Mouse (Mus musculus) kidney, adult 18-20 months (tissue): ENCODE measurements at regions not wholly inside any gene's neighbourhood (a gene's known extent, or its start where the extent isn't known, plus 50 kb on each side); places are given as distances from the start of the nearest gene placed in this dataset.
A peak's percentile ranks its signal among the peaks of the same experiment; 100 is the strongest.

Experiments
- DNase-seq: peaks from one replicate; pipeline ENCODE4 v3.0.0; 2021

DNA sequence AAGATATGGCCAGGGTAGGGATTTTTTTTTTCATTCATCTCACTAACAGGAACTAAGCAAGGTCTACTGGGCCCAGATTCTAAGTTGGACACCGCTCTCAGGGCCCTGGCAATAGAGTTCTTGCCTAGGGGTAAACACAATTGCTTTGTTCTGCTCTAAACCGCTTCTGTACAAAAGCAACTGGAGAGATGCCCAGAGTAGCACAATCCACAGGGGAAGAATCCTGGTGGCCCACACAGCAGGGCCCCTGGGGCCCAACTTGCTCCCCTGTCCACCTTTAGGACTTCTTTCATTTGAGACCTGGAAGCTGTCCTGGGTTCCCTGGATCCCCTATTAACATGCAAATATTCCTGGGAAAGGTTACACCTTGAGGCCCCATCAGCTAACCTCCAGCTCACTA lies 639.4 kb downstream of the Insc start:
- DNase-seq: peak; percentile 13

DNA sequence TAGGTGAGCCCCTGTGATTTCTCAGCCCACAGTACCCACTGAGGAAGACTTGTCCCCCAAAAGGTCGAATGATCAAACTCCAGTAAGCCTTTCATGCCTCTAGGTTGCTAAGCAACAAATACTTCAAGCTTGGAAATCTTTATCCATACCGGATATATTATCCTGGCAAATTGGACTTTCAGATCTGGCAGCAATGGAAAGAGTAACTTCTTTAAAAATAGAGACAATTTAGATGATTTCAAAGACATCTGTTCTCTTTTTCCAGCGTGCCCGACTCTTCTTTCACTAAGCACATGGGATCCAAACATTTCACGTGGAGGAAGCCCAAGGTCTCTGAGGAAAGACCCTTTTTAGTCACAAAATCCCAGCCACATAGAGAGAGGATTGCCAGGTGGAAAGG lies 645.4 kb downstream of the Insc start:
- DNase-seq: no peak

DNA sequence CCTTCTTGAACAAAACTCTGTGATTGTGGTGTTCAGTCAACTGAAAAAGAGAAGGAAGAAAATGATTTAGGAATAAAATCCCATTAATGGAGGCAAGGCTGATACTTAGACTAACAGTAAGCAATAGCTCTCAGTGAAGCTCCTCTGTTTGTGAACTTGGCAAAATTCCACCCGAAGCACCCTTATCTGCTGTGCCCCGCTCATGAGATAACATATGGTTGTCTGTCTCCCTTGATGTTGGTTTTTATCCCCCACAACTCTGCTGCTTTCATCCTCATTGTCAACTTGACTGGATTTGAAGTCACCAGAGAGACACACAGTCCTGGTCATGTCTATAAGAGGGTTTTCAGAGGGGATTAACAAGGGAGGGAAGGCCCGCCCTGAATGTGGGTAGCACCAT lies 646.1 kb downstream of the Sox6 start:
- no peak for DNase-seq

DNA sequence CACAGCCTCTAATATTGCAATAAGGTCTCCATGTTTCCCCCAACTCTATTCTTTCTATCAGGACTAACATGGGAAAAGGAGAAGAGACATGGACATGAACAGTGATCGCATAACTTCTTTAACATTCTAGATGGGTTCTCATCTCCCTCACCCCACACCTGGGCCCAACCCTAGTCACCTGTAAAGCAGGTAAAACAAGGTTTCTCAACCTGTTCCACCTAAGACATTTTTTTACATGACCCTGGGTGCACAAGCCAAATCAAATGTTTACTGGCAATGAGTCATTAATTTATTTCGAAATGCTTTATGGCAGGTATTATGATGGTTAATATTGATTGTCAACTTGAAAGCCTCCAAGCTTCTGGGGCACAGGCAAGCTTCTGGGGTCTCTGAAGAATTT lies 640.4 kb downstream of the Sox6 start:
- DNase-seq: no peak

DNA sequence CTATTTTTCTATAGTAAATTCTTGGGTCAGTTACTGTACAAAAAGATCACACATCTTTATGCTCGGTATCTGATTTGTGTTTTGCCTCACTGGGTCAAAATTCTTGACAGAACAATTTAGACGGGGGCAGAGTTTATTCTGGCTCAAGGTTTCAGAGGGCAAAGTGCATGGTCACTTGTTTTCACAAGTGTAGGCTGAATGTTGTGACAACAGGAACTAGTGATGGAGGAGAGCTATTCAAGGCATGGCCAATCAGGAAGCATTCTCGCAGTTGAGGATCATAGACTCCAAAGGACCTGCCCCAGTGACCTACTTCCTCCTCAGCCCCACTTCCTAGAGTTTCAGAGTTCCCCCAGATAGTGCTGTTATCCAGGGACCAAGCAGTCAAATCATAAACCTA lies 639.1 kb downstream of the Sox6 start:
- DNase-seq: no peak

DNA sequence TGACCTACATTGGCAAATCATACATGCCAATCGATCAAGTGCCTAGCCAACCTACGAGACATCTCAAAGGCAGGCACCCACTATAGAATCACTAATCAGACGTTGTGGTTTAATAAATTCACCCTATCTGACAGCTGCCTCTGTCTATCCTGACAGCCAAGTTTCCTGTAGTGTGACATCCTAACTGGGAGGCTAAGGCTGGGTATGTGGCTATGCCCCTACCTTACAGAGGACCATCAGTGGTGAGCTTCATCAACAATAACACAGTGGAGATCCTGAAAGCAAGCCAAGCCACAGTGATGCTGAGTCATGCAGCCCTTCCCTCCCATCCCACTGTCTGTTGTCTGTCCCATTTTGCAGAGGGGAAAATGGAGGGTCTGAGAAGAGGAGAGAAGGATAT lies 630.7 kb downstream of the Sox6 start:
- no peak for DNase-seq

DNA sequence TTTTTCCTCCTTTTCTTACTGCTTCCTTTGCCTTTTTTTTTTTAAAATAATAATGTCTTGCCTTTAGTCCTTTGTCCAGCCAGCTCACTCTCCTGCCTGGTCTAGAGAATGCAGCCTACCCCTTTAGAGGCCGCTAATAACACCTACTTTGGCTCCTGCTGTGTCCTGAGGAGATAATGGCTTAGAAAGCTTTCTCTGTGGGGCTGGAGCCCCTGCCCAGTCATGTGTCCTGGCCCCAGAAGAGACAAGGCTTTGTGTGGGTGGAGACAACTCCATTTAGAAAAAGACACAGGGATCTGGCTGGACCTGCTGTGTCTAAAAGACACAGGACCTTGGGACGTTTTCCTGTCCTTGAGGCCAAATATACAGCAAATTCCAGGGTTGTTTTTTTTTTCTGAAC lies 629.7 kb downstream of the Sox6 start:
- DNase-seq: no peak

DNA sequence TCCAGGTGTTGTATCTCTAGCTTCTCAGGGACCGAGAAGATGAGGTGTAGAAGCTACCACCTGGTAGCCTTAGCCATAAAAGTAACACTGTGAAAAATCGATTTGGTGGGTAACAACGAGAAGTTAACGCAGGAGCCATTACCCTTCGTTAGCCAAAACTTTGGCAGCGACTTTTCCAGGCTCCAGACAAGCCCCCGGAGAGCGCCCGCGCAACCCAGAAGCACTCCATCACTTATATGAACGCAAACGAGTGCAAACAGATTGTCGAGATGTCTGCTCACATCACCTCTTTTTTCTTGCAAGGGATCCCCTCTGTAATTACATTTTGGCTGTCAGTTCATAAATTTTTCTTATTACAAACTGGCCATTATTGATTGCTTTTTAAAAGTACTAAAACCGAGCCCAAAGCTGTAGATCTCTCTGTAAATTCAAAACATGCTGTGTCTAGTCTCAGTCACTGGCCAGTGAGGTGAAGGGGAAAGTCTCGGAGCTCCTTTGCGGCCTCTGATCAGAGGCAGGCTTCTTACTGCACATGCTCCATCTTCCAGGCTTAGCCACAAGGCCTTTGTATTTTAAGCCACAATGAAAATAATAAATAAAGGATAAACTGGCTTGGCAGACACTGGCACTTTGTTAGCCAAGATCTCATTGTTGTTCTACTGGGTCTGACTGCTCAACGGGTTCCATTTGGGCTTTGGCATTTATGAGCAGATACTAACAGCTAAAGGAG lies 627.9 kb downstream of the Sox6 start:
- no peak for DNase-seq

DNA sequence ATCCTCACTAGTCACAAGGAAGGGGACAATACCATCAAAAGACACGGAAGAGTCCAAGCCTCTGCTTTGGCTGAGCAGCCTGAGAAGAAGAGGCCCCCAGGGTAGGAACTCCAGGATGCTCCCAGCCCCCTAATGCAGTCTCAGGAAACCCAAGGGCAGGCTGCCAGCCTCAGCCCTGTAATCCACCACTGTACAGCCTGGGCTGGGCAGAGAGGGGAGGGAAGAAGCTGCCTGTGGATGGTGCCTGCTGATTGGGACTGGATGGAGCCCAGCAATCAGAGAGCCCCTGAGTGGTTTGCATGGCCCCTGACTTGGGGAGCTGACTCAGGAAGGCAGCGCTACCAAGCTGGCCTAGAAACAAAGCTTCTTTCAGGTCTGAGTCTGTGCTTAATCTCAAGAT lies 627.1 kb downstream of the Sox6 start:
- no peak for DNase-seq

DNA sequence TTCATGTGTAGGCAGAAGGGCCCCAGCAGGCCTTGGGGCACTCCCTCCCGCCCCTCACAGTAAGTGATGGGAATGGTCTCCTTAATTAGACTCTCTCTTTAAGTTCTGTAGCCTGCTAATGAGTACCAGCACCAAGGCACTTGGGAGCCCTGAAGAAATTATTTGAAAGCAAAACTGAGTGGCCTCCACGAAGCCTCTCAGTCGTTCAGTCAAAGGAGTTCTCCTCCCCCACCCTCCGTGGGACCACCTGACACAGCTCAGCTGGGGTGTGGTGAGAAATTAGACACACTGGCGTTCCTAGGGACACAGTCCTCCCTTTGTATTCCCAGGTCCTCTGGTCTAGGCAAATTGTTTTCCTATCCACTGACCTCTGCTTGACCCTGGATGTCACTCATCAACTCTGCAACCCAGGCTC lies 623.4 kb downstream of the Sox6 start:
- DNase-seq: no peak
